Mouse (Mus musculus): ENCODE data around the gene Pttg1. TPM values are rescaled to one million over a fixed set of nuclear protein-coding genes. Genes with fewer than 3 reads are reported as not detected.

Gene Pttg1
- total and polyA plus RNA-seq, 3 experiments: 153 to 276 (median 258) TPM

- peaks cover 7% of the 10 kb centered on the region for H3K27me3 ChIP-seq (replicated peaks)
- H3K27ac ChIP-seq (ENCODE audit: insufficient read depth, low read depth): no peak overlapping the region
- in situ Hi-C loops (cut with MboI; ENCODE audit: low pct_ligation_motif_present, low pct_unique_long_range_greater_than_20kb, low sequenced_read_pairs): no loop called here
- H3K36me3 ChIP-seq (replicated peaks in 1 of 2; ENCODE audit: control insufficient read depth in 1 of 2, insufficient read depth in 1 of 2, low read length in 1 of 2): no peaks in the 10 kb centered on the region
- H3K9me3 ChIP-seq (replicated peaks; ENCODE audit: low read length): no peaks in the 10 kb centered on the region
- H3K4me1 ChIP-seq (ENCODE audit: control insufficient read depth in 1 of 2, insufficient read depth in 2 of 2): peaks cover 0 to 7% of the 10 kb centered on the region in 2 experiments; a peak in 1 of 4 replicates
- no peak overlapping the region for H3K9ac ChIP-seq (ENCODE audit: insufficient read depth, low read depth)
- no peaks in the 10 kb centered on the region for H3K79me2 ChIP-seq (replicated peaks; ENCODE audit: control insufficient read depth, extremely low read depth, insufficient read depth, poor library complexity, severe bottlenecking)
- TF ChIP-seq MAZ (IDR thresholded peaks at IDR 0.05; ENCODE audit: low read depth, low read length) (no peak), UBTF (IDR thresholded peaks at IDR 0.05; ENCODE audit: low read depth, low read length) (no peak), NELFE (IDR thresholded peaks at IDR 0.05; ENCODE audit: low read depth, low read length) (no peak), CHD2 (IDR thresholded peaks at IDR 0.05; ENCODE audit: low read length) (no peak), MAFK (IDR thresholded peaks at IDR 0.05; ENCODE audit: insufficient replicate concordance, low read length) (no peak), GABPA (IDR thresholded peaks at IDR 0.05; ENCODE audit: insufficient replicate concordance, low read depth, low read length) (no peak), IRF4 (IDR thresholded peaks at IDR 0.05; ENCODE audit: low read depth, low read length) (no peak), KAT2A (IDR thresholded peaks at IDR 0.05; ENCODE audit: insufficient replicate concordance, low read length) (no peak), PAX5 (IDR thresholded peaks at IDR 0.05; ENCODE audit: low read length) (no peak), USF2 (conservative IDR thresholded peaks at IDR 0.05; ENCODE audit: low read depth, low read length) (no peak)
- no peak overlapping the region for H3K4me2 ChIP-seq (ENCODE audit: insufficient read depth, low read depth, poor library complexity, severe bottlenecking)
- dilution Hi-C loops (cut with MboI; ENCODE audit: extremely low pct_ligation_motif_present, extremely low pct_unique_long_range_greater_than_20kb, low sequenced_read_pairs): no loop called here
- H3K4me3 ChIP-seq (replicated peaks in 1 of 3; ENCODE audit: low read depth in 2 of 3, low read length in 2 of 3, poor library complexity in 1 of 3): no peak overlapping the region
- no peak for DNase-seq (ENCODE audit: extremely low read depth)
Observed at GRCm38 (mm10) chr11:43470881-43471820, 45.1 kb upstream of the Pttg1 start.

GRCm38 (mm10) chr11:43470118-43470517 lies 44.1 kb upstream of the Pttg1 start:
- dilution Hi-C loops (cut with MboI; ENCODE audit: extremely low pct_ligation_motif_present, extremely low pct_unique_long_range_greater_than_20kb, low sequenced_read_pairs): no loop called here
- no peaks in the 10 kb centered on the region for H3K9me3 ChIP-seq (replicated peaks; ENCODE audit: low read length)
- no peak overlapping the region for H3K4me2 ChIP-seq (ENCODE audit: insufficient read depth, low read depth, poor library complexity, severe bottlenecking)
- no peak for TF ChIP-seq POLR2A (IDR thresholded peaks at IDR 0.05; ENCODE audit: low read depth, low read length)
- TF ChIP-seq MXI1 (IDR thresholded peaks at IDR 0.05; ENCODE audit: low read depth, low read length): no peak
- TF ChIP-seq E2F4 (IDR thresholded peaks at IDR 0.05; ENCODE audit: insufficient replicate concordance, low read depth, low read length): no peak
- no peak for TF ChIP-seq MAFK (IDR thresholded peaks at IDR 0.05; ENCODE audit: insufficient replicate concordance, low read length)
- no peak for TF ChIP-seq KAT2A (IDR thresholded peaks at IDR 0.05; ENCODE audit: insufficient replicate concordance, low read length)
- TF ChIP-seq JUND (conservative IDR thresholded peaks at IDR 0.05; ENCODE audit: low read depth, low read length): no peak
- no peak for TF ChIP-seq GABPA (IDR thresholded peaks at IDR 0.05; ENCODE audit: insufficient replicate concordance, low read depth, low read length)
- TF ChIP-seq MAX (IDR thresholded peaks at IDR 0.05; ENCODE audit: low read length): no peak
- TF ChIP-seq ZMIZ1 (IDR thresholded peaks at IDR 0.05; ENCODE audit: low read depth, low read length): no peak
- no peak for TF ChIP-seq USF2 (conservative IDR thresholded peaks at IDR 0.05; ENCODE audit: low read depth, low read length)
- no peak for TF ChIP-seq BHLHE40 (IDR thresholded peaks at IDR 0.05; ENCODE audit: low read depth, low read length)
- TF ChIP-seq ETS1 (conservative IDR thresholded peaks at IDR 0.05; ENCODE audit: low read depth, low read length): no peak
- TF ChIP-seq ELF1 (IDR thresholded peaks at IDR 0.05; ENCODE audit: low read depth, low read length): no peak
- TF ChIP-seq MEF2A (IDR thresholded peaks at IDR 0.05; ENCODE audit: borderline replicate concordance, low read depth, low read length): no peak
- no peak for TF ChIP-seq CTCF (conservative IDR thresholded peaks at IDR 0.05 in 1 of 2, IDR thresholded peaks at IDR 0.05 in 1 of 2; ENCODE audit: low read depth in 2 of 2, low read length in 2 of 2)
- no peak for TF ChIP-seq SMC3 (IDR thresholded peaks at IDR 0.05; ENCODE audit: low read depth, low read length)
- no peak for TF ChIP-seq CHD2 (IDR thresholded peaks at IDR 0.05; ENCODE audit: low read length)
- peaks cover 7% of the 10 kb centered on the region for H3K27me3 ChIP-seq (replicated peaks)
- peaks cover 0 to 7% of the 10 kb centered on the region in 2 experiments; a peak in 1 of 4 replicates for H3K4me1 ChIP-seq (ENCODE audit: control insufficient read depth in 1 of 2, insufficient read depth in 2 of 2)
- in situ Hi-C loops (cut with MboI; ENCODE audit: low pct_ligation_motif_present, low pct_unique_long_range_greater_than_20kb, low sequenced_read_pairs): no loop called here
- no peak for DNase-seq (ENCODE audit: extremely low read depth)
- H3K9ac ChIP-seq (ENCODE audit: insufficient read depth, low read depth): no peak overlapping the region
- H3K36me3 ChIP-seq (replicated peaks in 1 of 2; ENCODE audit: control insufficient read depth in 1 of 2, insufficient read depth in 1 of 2, low read length in 1 of 2): no peaks in the 10 kb centered on the region
- H3K4me3 ChIP-seq (replicated peaks in 1 of 3; ENCODE audit: low read depth in 2 of 3, low read length in 2 of 3, poor library complexity in 1 of 3): no peak overlapping the region
- H3K27ac ChIP-seq (ENCODE audit: insufficient read depth, low read depth): no peak overlapping the region
- no peaks in the 10 kb centered on the region for H3K79me2 ChIP-seq (replicated peaks; ENCODE audit: control insufficient read depth, extremely low read depth, insufficient read depth, poor library complexity, severe bottlenecking)
